Mouse (Mus musculus) hindbrain, embryonic 12.5 days (tissue): ENCODE results near the gene Cyp2t4. TPM values are rescaled to one million over a fixed set of nuclear protein-coding genes. Genes with fewer than 3 reads are reported as not detected.

Source experiments
- ATAC-seq: fragments of 200-750 bp; cut with Nextera tagmentation; 2 replicates; pipeline ENCODE4 v1.8.0; 2017; ENCODE audit warnings: moderate TSS enrichment; ENCODE audit not compliant: low FRiP score
- H3K27ac ChIP-seq: fragments of 300-500 bp; sonication (generic); 2 replicates; pipeline ENCODE4 v1.5.1; 2016; ENCODE audit warnings: mild to moderate bottlenecking
- H3K27me3 ChIP-seq: fragments of 300-500 bp; sonication (generic); 2 replicates; pipeline ENCODE4 v1.6.1; 2016; ENCODE audit warnings: mild to moderate bottlenecking
- H3K36me3 ChIP-seq: fragments of 300-500 bp; sonication (generic); 2 replicates; pipeline ENCODE4 v1.6.1; 2016; ENCODE audit warnings: mild to moderate bottlenecking
- H3K4me1 ChIP-seq: fragments of 300-500 bp; sonication (generic); 2 replicates; pipeline ENCODE4 v1.6.1; 2016
- H3K4me2 ChIP-seq: fragments of 300-500 bp; sonication (generic); replicated peaks from 2 replicates; pipeline ENCODE4 v1.6.1; 2016; ENCODE audit warnings: mild to moderate bottlenecking
- H3K4me3 ChIP-seq: fragments of 300-500 bp; sonication (generic); 2 replicates; pipeline ENCODE4 v1.5.1; 2016; ENCODE audit warnings: mild to moderate bottlenecking
- H3K9ac ChIP-seq: fragments of 300-500 bp; sonication (generic); 2 replicates; pipeline ENCODE4 v1.6.1; 2016; ENCODE audit warnings: mild to moderate bottlenecking, moderate library complexity
- H3K9me3 ChIP-seq: fragments of 300-500 bp; sonication (generic); replicated peaks from 2 replicates; pipeline ENCODE4 v1.6.1; 2016; ENCODE audit warnings: mild to moderate bottlenecking
- WGBS: fragments of 180-500 bp; shearing (Covaris S2); methylation state at CpG from one replicate; pipeline ENCODE4 v1.1.7; 2016; 5-methylcytosine and 5-hydroxymethylcytosine counted together
- polyA plus RNA-seq: library from polyadenylated mRNA; unstranded; fragments of >200 nt; fragmentation: Nextera tagmentation; extraction: Ambion mirVana; gene quantifications from 2 replicates; pipeline ENCODE4 v1.2.1, GENCODE M21; 2016

Cyp2t4 gene
- polyA plus RNA-seq, 1 experiment from 2014 or later = 0.13 TPM

- Histone ChIP-seq H3K9ac (no peak overlapping the region), H3K4me1 (no peaks in the 10 kb centered on the region), H3K4me2 (no peak overlapping the region), H3K27ac (no peak overlapping the region), H3K9me3 (no peaks in the 10 kb centered on the region), H3K36me3 (no peaks in the 10 kb centered on the region), H3K4me3 (no peak overlapping the region), H3K27me3 (no peaks in the 10 kb centered on the region)
- WGBS = 86% methylated on average over 22 of the region's 22 CpGs
- no peak for ATAC-seq
Observed at GRCm38 (mm10) chr7:27130521-27131370, 22.8 kb upstream of the Cyp2t4 start.

- 65% methylated on average over 2 of the region's 2 CpGs for WGBS
- Histone ChIP-seq H3K9ac (no peak overlapping the region), H3K4me1 (no peaks in the 10 kb centered on the region), H3K36me3 (no peaks in the 10 kb centered on the region), H3K27ac (no peak overlapping the region), H3K4me2 (no peak overlapping the region), H3K4me3 (no peak overlapping the region), H3K9me3 (no peaks in the 10 kb centered on the region), H3K27me3 (no peaks in the 10 kb centered on the region)
- ATAC-seq = no peak
Observed at GRCm38 (mm10) chr7:27131387-27131786, 22.1 kb upstream of the Cyp2t4 start.

- H3K36me3 ChIP-seq = no peaks in the 10 kb centered on the region
- H3K4me1 ChIP-seq = no peaks in the 10 kb centered on the region
- H3K9ac ChIP-seq = no peak overlapping the region
- H3K9me3 ChIP-seq = no peaks in the 10 kb centered on the region
- no peak overlapping the region for H3K27ac ChIP-seq
- H3K4me2 ChIP-seq = no peak overlapping the region
- ATAC-seq = no peak
- H3K27me3 ChIP-seq = no peaks in the 10 kb centered on the region
- H3K4me3 ChIP-seq = no peak overlapping the region
- 15% methylated on average over 10 of the region's 10 CpGs for WGBS
Observed at GRCm38 (mm10) chr7:27132588-27132987, 20.9 kb upstream of the Cyp2t4 start.

DNA sequence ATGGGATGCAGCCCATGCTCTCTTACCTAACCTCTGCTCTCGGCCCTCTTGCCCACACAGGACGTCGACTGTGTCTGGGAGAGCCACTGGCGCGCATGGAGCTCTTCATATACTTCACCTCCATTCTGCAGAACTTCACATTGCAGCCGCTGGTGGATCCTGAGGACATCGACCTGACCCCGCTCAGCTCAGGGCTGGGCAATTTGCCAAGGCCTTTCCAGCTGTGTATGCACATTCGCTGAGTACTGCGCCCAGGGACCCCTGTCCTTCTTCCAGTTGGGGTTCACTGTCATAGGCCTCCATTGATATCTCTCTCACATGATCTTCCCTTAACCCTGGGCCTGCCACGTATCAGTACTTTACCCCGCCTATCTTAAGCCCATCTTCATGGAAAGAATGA, 20.4 kb upstream of the Cyp2t4 start:
- Histone ChIP-seq H3K27ac (no peak overlapping the region), H3K4me1 (no peaks in the 10 kb centered on the region), H3K4me3 (no peak overlapping the region), H3K9me3 (no peaks in the 10 kb centered on the region), H3K4me2 (no peak overlapping the region), H3K9ac (no peak overlapping the region), H3K36me3 (no peaks in the 10 kb centered on the region), H3K27me3 (no peaks in the 10 kb centered on the region)
- no peak for ATAC-seq
- WGBS = 73% methylated on average over 12 of the region's 12 CpGs

GRCm38 (mm10) chr7:27133757-27134156, 19.8 kb upstream of the Cyp2t4 start:
- Histone ChIP-seq H3K4me2 (no peak overlapping the region), H3K4me3 (no peak overlapping the region), H3K36me3 (no peaks in the 10 kb centered on the region), H3K9me3 (no peaks in the 10 kb centered on the region), H3K9ac (no peak overlapping the region), H3K4me1 (no peaks in the 10 kb centered on the region), H3K27me3 (no peaks in the 10 kb centered on the region), H3K27ac (no peak overlapping the region)
- WGBS = 81% methylated on average over 4 of the region's 4 CpGs
- no peak for ATAC-seq

GRCm38 (mm10) chr7:27136410-27136996, 17.0 kb upstream of the Cyp2t4 start:
- WGBS = 63% methylated on average over 8 of the region's 8 CpGs
- H3K4me1 ChIP-seq = no peaks in the 10 kb centered on the region
- no peak overlapping the region for H3K27ac ChIP-seq
- no peaks in the 10 kb centered on the region for H3K36me3 ChIP-seq
- H3K9me3 ChIP-seq = no peaks in the 10 kb centered on the region
- H3K4me2 ChIP-seq = no peak overlapping the region
- H3K9ac ChIP-seq = no peak overlapping the region
- H3K4me3 ChIP-seq = no peak overlapping the region
- ATAC-seq = no peak
- no peaks in the 10 kb centered on the region for H3K27me3 ChIP-seq

GRCm38 (mm10) chr7:27156005-27156404, 2.5 kb downstream of the Cyp2t4 start:
- no peak overlapping the region for H3K27ac ChIP-seq
- WGBS = 81% methylated on average over 13 of the region's 13 CpGs
- no peak overlapping the region for H3K9ac ChIP-seq
- no peaks in the 10 kb centered on the region for H3K9me3 ChIP-seq
- no peak for ATAC-seq
- H3K27me3 ChIP-seq = no peaks in the 10 kb centered on the region
- no peak overlapping the region for H3K4me3 ChIP-seq
- H3K4me2 ChIP-seq = no peak overlapping the region
- H3K36me3 ChIP-seq = peaks cover 26% of the 10 kb centered on the region
- peaks cover 12% of the 10 kb centered on the region for H3K4me1 ChIP-seq

DNA sequence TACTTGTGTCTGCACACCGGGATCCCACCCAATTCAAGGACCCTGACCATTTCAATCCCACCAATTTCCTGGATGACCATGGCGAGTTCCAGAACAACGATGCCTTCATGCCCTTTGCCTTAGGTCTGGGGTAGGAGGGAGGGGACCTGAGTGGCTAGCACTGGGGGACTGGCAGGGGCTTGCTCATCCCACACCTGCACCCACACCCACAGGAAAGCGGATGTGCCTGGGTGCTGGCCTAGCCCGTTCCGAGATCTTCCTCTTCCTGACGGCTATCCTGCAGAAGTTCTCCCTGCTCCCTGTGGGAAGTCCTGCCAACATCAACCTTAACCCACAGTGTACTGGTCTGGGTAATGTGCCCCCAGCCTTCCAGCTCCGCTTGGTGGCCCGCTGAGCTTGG, 4.7 kb downstream of the Cyp2t4 start:
- ATAC-seq = no peak
- Histone ChIP-seq H3K27ac (no peak overlapping the region), H3K27me3 (no peaks in the 10 kb centered on the region), H3K4me3 (no peak overlapping the region), H3K4me2 (no peak overlapping the region), H3K36me3 (peaks cover 35% of the 10 kb centered on the region), H3K4me1 (peaks cover 33% of the 10 kb centered on the region), H3K9ac (no peak overlapping the region), H3K9me3 (no peaks in the 10 kb centered on the region)
- WGBS = 90% methylated on average over 9 of the region's 9 CpGs

- WGBS = 100% methylated on average over 6 of the region's 6 CpGs
- H3K4me3 ChIP-seq = no peak overlapping the region
- H3K4me1 ChIP-seq = peaks cover 44% of the 10 kb centered on the region
- no peak for ATAC-seq
- H3K36me3 ChIP-seq = peaks cover 44% of the 10 kb centered on the region
- H3K27ac ChIP-seq = no peak overlapping the region
- H3K9ac ChIP-seq = no peak overlapping the region
- H3K27me3 ChIP-seq = no peaks in the 10 kb centered on the region
- no peaks in the 10 kb centered on the region for H3K9me3 ChIP-seq
- no peak overlapping the region for H3K4me2 ChIP-seq
Observed at GRCm38 (mm10) chr7:27159256-27159655, 5.7 kb downstream of the Cyp2t4 start.

GRCm38 (mm10) chr7:27159882-27160281, 6.4 kb downstream of the Cyp2t4 start:
- Histone ChIP-seq H3K27ac (no peak overlapping the region), H3K9me3 (no peaks in the 10 kb centered on the region), H3K36me3 (peaks cover 50% of the 10 kb centered on the region), H3K4me3 (no peak overlapping the region), H3K4me1 (peaks cover 50% of the 10 kb centered on the region), H3K27me3 (no peaks in the 10 kb centered on the region), H3K9ac (no peak overlapping the region), H3K4me2 (no peak overlapping the region)
- ATAC-seq = peak; percentile 92
- 20% methylated on average over 8 of the region's 8 CpGs for WGBS

GRCm38 (mm10) chr7:27160921-27161320, 7.4 kb downstream of the Cyp2t4 start:
- no peak overlapping the region for H3K9ac ChIP-seq
- H3K27ac ChIP-seq = 0 out of 2 replicates have a peak overlapping the region, but pooled peaks have one; percentile 44
- H3K27me3 ChIP-seq = no peaks in the 10 kb centered on the region
- 94% methylated on average over 3 of the region's 3 CpGs for WGBS
- H3K4me2 ChIP-seq = no peak overlapping the region
- no peaks in the 10 kb centered on the region for H3K9me3 ChIP-seq
- H3K4me1 ChIP-seq = peaks cover 59% of the 10 kb centered on the region
- H3K4me3 ChIP-seq = no peak overlapping the region
- no peak for ATAC-seq
- peaks cover 55% of the 10 kb centered on the region for H3K36me3 ChIP-seq

DNA sequence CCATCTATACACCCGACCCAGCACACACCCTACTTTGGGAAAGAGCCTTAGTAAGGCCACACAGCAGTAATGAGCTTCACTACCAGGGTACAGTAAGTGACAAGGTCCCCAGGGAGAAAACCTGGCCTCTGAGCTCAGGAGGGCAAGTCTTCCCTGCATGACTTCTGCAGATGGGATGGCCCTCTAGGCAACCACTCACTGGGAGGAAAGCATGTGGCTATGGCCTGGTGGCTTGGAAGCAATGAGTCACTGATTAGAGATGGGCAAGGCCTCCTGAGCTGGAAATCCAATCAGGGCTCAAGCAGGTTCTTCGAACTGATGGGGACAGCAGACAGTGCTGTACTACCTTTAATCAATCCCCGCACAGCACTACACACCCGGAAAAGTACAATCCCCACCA, 8.2 kb downstream of the Cyp2t4 start:
- Histone ChIP-seq H3K36me3 (peaks cover 55% of the 10 kb centered on the region), H3K4me2 (no peak overlapping the region), H3K9me3 (no peaks in the 10 kb centered on the region), H3K9ac (no peak overlapping the region), H3K27ac (no peak overlapping the region), H3K4me3 (no peak overlapping the region), H3K27me3 (no peaks in the 10 kb centered on the region), H3K4me1 (peaks cover 59% of the 10 kb centered on the region)
- 82% methylated on average over 4 of the region's 4 CpGs for WGBS
- no peak for ATAC-seq
